Mouse (Mus musculus) bone marrow macrophage, adult 2 months (primary cell): ENCODE data around the gene Gfod1.

ENCODE experiments used
- CTCF ChIP-seq: IDR thresholded peaks from 2 replicates; pipeline ENCODE4 v1.5.1; 2012; ENCODE audit warnings: low read depth, mild to moderate bottlenecking, low read length, moderate library complexity
- POLR2A ChIP-seq: IDR thresholded peaks from 2 replicates; pipeline ENCODE4 v1.6.1; 2012; ENCODE audit warnings: mild to moderate bottlenecking, low read depth, low read length, borderline replicate concordance

GRCm38 (mm10) chr13:43181104-43181503 lies 122.9 kb downstream of the Gfod1 start:
- TF ChIP-seq CTCF, result no peak
- TF ChIP-seq POLR2A, result no peak
